Mouse (Mus musculus) lung, postnatal 4 days (tissue): ENCODE measurements at regions not wholly inside any gene's neighbourhood (a gene's known extent, or its start where the extent isn't known, plus 50 kb on each side); places are given as distances from the start of the nearest gene placed in this dataset.

Source experiments
- DNase-seq, 2 experiments: peaks; one replicate each; pipeline ENCODE4 v3.0.0; 2021

DNA sequence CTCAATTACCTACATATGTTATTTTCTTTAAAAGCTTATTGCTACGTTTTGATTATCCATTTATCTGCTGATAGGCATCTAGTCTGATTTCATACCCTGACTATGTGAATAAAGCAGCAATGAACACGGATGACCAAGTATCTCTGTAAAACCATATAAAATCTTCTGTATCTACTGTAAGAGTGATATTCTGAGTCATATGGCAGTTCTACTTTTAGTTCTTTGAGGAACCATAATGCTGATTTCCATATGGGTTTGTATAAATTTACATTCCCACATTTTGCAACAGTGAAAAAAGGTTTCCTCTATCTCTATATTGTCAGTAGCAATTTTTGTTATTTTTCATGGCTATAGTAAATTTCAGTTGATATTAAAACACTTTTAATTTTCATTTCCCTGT, 280.6 kb downstream of the Fsip2 start:
- DNase-seq: no peak

DNA sequence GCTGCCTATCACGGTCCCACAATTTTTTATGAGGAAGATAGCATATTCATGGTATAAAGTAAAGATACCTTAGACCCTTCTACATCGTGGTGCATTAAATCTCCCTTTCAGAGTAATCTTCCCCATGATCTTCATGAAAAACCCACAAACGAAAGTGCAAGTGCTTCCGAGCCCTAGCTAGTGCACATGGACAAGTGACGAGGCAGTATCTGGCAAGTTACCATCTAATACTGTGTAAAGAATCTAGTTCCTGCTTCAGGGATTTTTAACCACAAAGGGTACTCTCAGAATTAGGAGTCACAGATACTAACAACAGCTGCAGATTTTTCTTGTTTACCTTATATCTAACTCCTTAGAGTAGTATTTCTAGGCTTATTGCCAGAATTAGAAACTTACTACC, 282.8 kb downstream of the Fsip2 start:
- DNase-seq: no peak

DNA sequence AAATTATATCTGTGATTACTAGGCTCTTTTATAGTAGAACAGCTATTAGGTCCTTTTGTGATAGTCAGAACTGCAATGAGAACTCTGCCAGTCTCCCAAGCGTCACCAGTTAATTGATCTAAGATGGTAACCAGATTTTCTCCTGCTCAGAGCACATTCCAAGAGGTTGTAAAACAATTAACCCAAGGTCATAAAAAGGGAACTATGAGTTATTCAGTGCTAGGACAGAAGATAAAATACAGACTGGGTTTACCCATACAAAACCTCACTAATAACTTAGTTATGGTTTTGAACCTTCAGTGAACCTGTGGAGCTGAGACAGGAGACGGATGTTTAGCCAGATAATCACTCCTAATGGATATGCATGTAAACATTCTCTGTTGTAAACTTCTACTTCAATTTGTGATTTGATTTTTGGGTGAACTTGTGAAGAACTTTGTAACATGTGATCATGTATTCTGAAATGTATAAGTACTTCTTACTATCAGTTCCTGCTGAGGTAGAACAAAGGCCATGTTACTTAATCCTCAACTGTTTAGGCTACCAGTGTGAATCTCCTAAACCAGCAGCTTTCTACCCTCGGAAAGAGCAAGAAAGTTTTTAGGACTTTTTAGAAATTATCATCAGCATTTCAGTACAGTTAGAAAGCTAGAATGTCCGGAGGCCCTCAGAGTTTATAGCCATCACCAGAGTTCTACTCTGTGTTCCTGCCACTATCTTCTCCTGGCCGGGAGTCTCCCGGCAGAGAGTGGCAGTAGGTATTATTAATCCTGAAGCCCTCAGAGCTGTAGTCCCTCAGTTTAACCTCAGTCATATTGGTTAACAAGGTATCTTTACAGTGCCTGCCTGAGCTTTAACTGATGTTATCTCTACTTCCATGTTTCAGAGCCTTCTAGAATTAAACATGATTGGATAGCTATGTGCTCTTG, 308.0 kb downstream of the Fsip2 start:
- DNase-seq: no peak

DNA sequence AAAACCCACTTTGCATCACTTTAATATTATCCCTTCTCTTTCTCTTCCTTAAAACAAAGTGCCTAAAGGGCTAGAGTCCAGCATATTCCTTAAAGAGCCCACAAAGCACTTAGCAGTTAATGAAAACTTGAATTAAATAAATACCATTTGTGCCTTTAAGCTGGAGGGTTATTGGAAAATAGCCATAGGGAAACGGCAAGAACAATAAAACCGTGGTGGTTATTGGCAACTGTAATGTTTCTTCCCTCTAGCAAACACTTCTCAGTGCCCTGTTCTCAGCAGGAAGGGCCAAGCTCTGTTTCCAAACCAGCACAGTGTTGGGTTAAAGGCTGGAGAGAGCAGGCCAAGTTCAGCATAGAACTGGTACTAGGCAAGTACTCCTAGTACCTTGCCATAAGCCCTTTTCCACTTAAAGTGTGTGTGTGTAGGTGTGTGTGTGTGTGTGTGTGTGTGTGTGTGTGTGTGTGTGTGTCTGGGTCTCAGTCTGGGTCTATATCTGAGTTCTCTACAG, 313.4 kb downstream of the Fsip2 start:
- no peak for DNase-seq

DNA sequence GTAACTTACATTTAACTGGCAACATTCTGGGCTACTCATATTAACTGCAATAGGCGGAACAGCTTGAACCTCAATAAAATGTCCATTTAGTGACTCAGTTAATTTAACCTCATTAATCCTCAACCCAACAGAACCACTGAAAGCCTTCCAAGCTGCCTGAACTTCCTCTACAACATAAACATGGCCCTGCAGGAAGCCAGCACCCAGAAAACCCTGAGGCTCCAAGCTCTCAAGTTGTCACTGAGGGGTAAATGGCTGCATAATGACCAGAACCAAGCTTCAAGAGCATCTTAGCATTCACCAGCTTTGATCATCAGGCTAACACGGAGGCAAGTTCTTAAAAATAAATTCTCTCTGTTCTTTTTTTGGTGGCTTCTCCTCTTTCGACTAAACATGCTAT, 315.2 kb downstream of the Fsip2 start:
- no peak for DNase-seq

DNA sequence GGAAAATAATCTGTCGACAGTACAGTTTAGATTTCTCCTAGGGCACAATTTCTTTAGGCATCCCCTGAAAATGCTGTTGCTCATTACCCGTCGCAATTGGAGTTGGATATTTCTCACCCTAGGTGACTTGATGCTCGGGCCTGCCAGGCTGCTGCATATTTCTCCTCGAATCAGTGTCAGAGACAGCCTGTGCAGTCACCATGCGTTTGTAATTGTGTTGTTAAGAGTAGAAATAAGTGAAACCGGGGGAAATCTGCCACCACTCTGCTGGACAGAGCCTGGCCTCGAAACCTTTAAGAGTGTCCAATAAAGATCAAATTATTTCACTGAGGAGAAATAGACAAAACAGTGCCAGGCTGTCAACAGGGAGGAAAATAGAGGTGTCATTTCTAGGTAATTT, 340.7 kb upstream of the Zc3h15 start:
- no peak for DNase-seq

DNA sequence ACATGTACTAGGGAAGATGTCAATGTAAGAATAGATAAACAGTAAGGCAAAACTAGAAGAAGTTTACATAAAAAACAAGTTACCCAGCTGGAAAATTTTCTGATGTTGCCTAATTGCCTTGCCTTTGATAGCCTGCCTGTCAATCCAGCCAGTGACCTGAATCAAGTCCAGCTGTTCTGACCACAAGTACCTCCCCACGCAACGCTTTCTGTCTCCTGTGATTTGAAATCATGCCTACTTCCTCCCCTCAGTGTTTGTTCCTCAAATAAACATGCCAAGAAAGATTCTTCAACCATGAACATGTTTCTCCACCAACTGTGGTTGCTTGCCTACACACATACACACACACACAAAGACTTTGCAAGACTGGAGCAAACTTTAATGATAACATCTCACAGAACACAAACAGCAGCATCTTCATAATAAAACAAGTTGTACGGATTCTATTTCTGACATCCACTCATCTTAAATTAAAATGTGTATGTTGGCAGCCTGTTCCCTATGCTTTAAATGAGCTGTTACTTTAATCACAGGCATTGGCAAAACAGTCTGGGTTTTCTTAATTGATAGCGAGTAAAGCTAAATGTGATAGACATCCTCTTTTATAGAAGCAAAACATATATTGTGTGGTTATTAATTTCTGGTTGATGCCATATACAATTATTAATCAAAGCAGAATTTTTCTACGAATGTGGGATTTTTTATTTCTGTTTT, 312.0 kb upstream of the Zc3h15 start:
- DNase-seq: peak in 1 of 2 experiments; percentile 22

DNA sequence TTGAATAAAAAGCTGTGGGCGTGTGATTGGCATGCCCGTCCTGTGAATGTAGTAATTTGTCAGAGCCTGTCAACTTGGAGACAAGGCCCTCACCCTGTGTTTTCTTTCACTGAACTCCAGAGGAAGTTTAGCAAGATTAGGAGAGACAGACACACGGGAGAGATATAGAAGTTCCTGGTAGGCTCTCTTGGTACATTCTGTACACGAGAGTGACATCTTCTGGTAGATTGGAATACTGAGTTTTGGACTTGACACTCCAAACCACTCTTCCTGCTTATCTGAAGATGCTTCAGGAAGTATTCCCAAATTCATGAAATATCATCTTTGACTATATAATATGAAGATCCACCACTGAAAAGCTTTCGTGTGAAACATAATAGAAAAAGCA, 311.5 kb upstream of the Zc3h15 start:
- DNase-seq: no peak

DNA sequence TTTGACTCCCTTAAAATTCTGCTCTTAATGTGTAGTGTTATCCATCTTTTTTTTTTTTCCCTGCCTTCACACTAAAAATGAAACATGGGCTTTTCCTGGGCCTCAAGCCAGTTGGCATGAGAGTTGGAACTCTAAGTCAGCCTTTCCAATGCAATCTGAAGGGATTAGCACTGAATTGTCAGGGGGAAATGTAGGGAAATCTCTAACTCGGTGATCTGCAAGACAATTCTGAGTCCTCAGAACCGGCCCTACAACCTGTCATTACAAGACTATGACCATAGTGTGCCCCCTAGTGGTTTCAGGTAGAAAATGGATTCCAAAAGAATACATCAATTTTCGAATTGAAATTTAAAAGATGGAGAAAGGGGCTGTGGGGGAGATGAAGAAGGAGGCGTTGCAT, 306.9 kb upstream of the Zc3h15 start:
- peak in 1 of 2 experiments; percentile 5 for DNase-seq

DNA sequence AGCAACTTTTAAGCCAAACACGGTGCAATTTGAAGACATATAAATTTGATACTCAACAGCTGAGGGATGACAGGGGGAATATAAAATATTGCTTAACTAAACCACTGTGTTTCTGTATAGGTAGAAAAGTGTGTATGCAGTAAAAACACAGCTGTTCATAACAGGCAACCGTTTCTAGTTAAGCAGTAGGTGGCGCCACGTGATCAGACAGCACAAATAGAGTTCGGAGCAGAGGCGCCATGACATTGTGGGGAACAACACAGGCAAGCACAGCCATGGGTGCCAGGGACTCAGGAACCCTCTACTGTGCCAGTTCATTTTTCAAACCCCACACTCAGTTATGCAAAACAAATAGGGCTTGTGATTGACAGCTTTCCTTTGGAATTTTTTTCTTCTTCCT, 304.1 kb upstream of the Zc3h15 start:
- no peak for DNase-seq
